Mouse (Mus musculus) kidney, postnatal 4 days (tissue): ENCODE measurements around the gene Hoxd4.

ENCODE experiments used
- DNase-seq, 2 experiments: peaks; one replicate each; pipeline ENCODE4 v3.0.0; 2021; ENCODE audit warnings: mixed read lengths in 2 of 2

Gene Hoxd4

GRCm38 (mm10) chr2:74679596-74679971 lies 32.1 kb upstream of the Hoxd4 start:
- peak; percentile 53 to 69 for DNase-seq

- DNase-seq, result peak; percentile 59 to 69
These were observed 31.7 kb upstream of the Hoxd4 start for GRCm38 (mm10) chr2:74679980-74680379.

- DNase-seq, result peak; percentile 59 to 63
These were observed 30.9 kb upstream of the Hoxd4 start for GRCm38 (mm10) chr2:74680561-74681398.

GRCm38 (mm10) chr2:74681594-74682531 lies 29.9 kb upstream of the Hoxd4 start:
- peak; percentile 72 to 82 for DNase-seq

- DNase-seq, result peak in 1 of 2 experiments; percentile 55
These were observed 28.9 kb upstream of the Hoxd4 start for GRCm38 (mm10) chr2:74682796-74683195.

GRCm38 (mm10) chr2:74683471-74683951 lies 28.2 kb upstream of the Hoxd4 start:
- peak; percentile 66 to 79 for DNase-seq

GRCm38 (mm10) chr2:74684106-74684505 lies 27.6 kb upstream of the Hoxd4 start:
- no peak for DNase-seq

- DNase-seq, result no peak
These were observed 26.6 kb upstream of the Hoxd4 start for GRCm38 (mm10) chr2:74685059-74685603.

GRCm38 (mm10) chr2:74686301-74686987 lies 25.3 kb upstream of the Hoxd4 start:
- peak; percentile 90 to 92 for DNase-seq

GRCm38 (mm10) chr2:74686988-74687697 lies 24.6 kb upstream of the Hoxd4 start:
- DNase-seq, result peak; percentile 45 to 72

- DNase-seq, result peak; percentile 61 to 74
These were observed 23.8 kb upstream of the Hoxd4 start for GRCm38 (mm10) chr2:74687698-74688555.

- DNase-seq, result peak; percentile 50 to 64
These were observed 22.7 kb upstream of the Hoxd4 start for GRCm38 (mm10) chr2:74688795-74689573.

- peak; percentile 67 to 78 for DNase-seq
These were observed 22.0 kb upstream of the Hoxd4 start for GRCm38 (mm10) chr2:74689574-74690337.

- no peak for DNase-seq
These were observed 21.4 kb upstream of the Hoxd4 start for GRCm38 (mm10) chr2:74690338-74690716.

GRCm38 (mm10) chr2:74691022-74691951 lies 20.4 kb upstream of the Hoxd4 start, which contains the start of gene Hoxd10:
Gene Hoxd10, plus strand, starts transcription at chr2:74691924.
- DNase-seq, result peak; percentile 89 to 95

- DNase-seq, result peak; percentile 54 to 67
These were observed 19.5 kb upstream of the Hoxd4 start for GRCm38 (mm10) chr2:74691995-74692807.
